Mouse (Mus musculus) thymus, postnatal 25 days (tissue): Measurements from ENCODE around the gene Slc22a17.

Experiments used
- DNase-seq: peaks from one replicate; pipeline ENCODE4 v3.0.0; 2022

Slc22a17 gene

GRCm38 (mm10) chr14:54938431-54939219 is 25.7 kb upstream of the Slc22a17 start:
- no peak for DNase-seq

DNA sequence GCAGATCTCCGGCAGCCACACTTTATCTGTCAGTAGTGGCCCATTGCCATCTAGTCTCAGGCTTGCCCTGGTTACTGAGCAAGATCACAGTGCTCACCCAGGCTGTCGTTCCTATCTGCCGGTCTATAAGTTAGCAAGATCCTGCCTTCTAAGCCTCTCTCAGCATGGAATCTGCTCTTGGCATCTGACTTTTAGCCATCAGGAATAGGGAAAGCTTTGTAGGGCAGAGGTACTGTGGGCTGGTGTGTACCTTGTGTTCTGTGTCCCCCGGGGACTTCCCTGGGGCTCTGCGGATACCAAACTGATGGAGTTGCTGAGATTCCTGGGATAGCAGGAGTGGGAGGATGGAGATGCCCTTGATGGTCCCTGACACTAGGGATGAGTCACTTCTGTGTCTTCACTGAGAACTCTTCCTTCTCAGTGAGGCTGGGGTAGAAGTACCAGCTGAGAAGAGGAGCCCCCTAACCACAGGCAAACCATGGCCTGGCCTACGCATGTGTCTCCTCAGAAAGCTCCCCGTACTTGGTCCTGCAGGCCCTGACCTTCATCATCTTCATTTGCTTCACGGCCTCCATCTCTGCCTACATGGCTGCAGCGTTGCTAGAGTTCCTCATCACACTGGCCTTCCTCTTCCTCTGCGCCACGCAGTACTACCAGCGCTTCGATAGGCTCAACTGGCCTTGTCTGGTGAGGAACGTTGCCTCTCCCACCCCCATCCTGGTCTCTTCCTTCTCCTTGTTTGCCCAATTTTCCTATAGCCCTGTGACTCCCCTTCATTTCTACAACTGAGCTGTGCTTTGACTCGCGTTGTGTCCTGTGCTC is 24.6 kb upstream of the Slc22a17 start:
- no peak for DNase-seq

DNA sequence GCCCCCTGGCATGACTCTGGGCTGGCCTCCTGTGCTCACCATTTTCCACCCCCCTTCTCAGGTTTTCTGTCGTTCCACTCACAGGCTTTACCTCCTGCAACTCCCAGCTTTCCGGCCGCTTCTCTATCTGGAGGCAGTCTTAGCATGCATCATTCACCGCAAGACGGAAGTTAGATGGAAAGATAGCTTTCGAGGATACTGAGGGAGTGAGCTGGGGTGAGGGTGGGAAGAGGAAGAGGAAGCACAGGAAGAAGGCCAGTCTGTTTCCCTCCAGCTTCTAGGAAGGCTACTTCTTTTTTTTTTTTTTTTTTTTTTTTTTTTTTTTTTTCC is 23.9 kb upstream of the Slc22a17 start:
- no peak for DNase-seq

GRCm38 (mm10) chr14:54935904-54936830 is 23.2 kb upstream of the Slc22a17 start, which contains the start of gene Cmtm5:
Gene Cmtm5 (plus strand): TSS chr14:54936261.
- DNase-seq: no peak

DNA sequence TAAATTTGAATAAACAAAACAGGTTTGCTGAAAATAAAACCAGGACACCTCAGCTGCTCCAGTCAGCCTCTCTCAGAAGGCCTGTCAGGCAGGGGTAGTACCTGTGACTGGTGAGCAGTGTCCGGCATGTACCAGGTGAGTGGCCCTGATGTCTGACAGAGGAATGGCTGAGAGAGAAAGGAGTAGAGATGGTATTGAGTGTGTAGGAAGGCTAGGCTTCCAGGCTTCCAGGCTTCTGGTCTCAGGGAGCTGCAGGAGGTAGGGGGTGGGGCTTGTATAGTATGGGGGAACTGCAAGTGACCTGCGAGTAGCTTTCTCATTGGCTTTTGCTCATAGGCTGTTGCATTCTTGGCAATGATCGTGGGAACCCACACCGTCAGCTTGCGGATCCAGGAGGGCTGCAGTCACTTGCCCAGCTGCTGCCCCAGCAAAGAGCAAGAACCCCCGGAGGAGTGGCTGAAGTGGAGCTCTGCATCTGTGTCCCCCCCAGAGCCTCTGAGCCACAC is 19.8 kb upstream of the Slc22a17 start, which contains the start of gene Il25:
Il25 (plus strand) TSS at position 51 of the 506 bp plus-strand sequence.
- DNase-seq: no peak

DNA sequence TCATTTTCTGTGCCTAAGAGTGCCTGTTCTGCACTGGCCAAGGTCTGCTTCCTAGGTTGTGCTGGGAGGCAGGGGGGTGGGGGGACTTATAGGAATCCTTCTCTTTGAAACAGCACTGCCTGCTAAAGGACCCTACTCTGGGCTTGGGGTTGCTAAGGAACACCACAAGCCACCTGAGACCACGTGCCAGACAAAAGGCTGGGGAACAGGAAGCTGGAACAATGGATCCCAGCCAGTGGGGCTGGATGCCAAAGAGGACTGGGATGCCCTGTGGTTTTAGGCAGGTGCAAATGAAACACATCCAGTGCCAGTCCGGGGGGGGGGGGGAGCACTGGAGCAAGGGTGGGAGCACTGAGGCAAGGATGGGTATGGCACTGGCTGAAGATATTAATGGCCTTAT is 17.5 kb upstream of the Slc22a17 start:
- no peak for DNase-seq

GRCm38 (mm10) chr14:54929801-54930200 is 16.9 kb upstream of the Slc22a17 start:
- no peak for DNase-seq

GRCm38 (mm10) chr14:54927296-54927695 is 14.4 kb upstream of the Slc22a17 start:
- DNase-seq: no peak

- DNase-seq: no peak
Measured at GRCm38 (mm10) chr14:54926401-54927158, 13.6 kb upstream of the Slc22a17 start.

DNA sequence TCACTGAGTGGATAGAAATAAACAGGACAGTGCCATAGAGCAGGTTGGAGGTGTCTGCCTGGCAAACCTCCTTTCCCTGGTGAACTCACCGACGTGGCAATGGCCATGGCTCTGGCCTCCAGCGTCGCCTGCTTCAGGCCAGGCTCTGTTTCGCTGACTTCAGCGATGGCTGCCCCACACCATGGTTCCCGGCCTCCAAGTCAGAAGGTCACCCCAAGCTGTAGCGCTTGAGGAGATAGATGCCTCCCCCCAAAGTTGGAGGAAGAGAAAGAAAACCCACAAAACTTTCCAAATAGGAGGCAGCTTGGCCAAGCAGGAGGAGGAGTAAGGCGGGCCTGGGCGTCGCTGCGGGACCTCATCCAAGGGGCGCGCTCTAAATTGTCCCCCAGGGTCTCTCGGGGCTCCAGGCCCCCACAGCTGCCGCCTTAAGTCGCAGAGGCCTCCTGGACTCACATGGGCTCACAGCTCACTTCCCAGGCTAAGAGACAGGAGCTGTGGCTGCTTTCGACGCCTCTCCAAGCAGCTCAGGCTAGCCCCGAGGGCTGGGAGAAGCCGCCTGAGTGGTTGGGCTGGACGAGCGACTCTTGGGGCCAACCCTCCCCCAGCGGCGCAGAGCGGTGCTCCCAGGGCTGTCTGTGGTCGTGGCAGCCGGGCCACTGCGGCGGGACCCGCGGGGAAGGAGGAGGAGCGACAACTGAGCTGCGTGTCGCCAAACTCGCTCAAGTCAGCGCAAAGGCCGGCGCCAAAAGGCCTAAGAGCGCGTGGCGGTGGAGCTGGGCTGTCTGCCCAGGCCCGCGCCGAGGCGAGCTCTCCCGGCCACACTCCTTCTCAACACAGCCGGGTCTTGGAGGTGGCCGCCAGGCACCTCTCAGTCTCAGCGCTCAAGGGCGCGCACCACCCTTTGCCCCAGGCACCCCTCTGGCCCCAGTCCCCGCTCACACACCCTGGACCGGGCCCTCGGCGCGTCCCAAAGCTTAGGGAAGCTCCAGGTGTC is 12.7 kb upstream of the Slc22a17 start, which contains the start of gene Efs:
Efs (minus strand) TSS at position 778 of the 994 bp plus-strand sequence.
- DNase-seq: no peak

DNA sequence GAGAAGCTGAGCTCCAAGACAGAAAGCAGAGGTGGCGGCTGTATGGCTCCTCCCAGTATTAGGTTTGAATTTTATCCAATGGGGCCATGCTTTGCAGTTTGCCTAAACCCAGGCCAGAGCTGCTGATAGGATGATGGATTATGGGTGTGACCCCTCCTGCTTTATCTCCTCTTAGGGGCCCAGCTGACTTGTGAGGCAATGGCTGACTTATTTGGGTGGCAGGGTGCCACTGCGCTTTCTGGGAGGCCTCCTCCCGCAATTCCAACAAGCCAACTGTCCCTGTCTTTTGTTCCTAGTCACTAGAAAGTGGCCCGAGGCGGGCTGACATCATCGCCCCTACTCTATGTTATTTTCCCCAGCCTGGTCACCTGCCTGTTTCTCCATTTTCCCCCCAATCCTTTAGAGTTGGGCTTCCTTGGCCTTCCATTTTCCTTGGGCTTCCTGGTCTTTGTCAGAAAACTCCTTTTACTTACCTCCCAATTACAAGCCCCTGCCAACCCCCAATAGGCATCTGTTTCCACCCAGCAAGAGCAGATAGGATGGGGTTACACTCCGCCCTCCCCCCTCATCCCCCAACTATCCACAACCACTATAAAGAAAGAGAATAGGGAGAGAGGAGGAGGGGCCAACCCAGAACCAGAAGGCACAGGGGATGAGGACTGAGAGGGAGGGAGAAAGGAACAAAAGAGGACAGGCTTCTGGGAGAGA is 11.9 kb upstream of the Slc22a17 start:
- no peak for DNase-seq

DNA sequence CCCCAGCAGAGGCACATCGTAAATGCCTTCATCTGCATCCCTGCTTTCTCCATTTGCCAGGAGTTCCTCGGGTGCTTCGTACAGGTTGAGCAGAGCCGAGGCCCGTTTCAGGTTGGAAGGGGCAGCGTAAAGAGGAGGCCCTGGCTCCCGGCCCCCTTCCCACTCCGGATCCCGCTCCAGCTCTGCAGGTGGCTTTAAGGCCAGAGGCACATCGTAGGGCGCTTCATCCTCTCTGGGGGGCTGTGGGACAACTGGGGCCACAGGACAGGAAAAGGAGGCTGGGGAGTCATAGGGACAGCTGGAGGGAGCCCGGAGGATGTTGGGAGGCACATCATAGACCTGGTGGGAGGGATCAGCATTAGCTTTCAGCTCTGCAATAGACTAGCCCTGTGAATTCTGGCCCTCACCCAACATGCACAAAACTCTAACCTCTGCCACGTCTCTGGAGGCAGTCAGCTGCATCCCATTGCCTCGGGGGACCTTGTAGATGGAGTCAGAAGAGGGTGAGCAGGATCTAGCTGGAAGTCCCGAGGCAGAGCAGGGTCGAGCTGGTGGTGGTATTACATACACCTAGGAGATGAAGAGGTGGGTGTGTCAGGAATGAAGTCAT is 7.2 kb upstream of the Slc22a17 start:
- no peak for DNase-seq

GRCm38 (mm10) chr14:54913343-54913742 is 411 bp upstream of the Slc22a17 start:
- DNase-seq: no peak

- DNase-seq: peak; percentile 14
Measured at GRCm38 (mm10) chr14:54912109-54912850, 652 bp downstream of the Slc22a17 start.

- DNase-seq: no peak
Measured at GRCm38 (mm10) chr14:54908682-54909081, 4.2 kb downstream of the Slc22a17 start.

DNA sequence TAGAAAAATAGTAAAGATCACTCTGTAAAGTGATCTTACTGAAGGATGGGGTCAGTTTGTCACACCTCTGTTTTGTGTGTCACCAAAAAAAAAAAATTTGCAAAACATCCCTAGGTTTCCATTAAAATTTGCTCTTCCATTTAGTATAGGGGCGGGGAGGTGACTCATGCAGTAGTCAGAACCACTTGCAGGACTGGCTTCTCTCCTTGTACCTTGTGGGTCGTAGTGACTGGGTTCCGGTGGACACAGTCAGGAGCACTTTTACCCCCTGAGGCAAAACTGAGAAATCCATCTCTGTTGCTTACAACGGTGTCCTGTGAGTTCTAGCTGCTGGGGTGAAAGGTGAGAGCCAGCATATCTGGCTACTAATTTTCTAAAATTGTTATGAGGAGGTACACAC is 9.3 kb downstream of the Slc22a17 start:
- no peak for DNase-seq

GRCm38 (mm10) chr14:54900383-54900782 is 12.5 kb downstream of the Slc22a17 start:
- DNase-seq: peak; percentile 61

GRCm38 (mm10) chr14:54897445-54897844 is 15.5 kb downstream of the Slc22a17 start:
- no peak for DNase-seq
